Mouse (Mus musculus) bone marrow macrophage, adult 2 months (primary cell): ENCODE measurements around the gene Col9a3. TPM values are rescaled to one million over a fixed set of nuclear protein-coding genes. Genes with fewer than 3 reads are reported as not detected.

Experiments
- H3K27ac ChIP-seq: 2 replicates; pipeline ENCODE4 v1.5.1; 2012; ENCODE audit warnings: low read depth, low read length; ENCODE audit not compliant: insufficient read depth
- H3K4me1 ChIP-seq: 2 replicates; pipeline ENCODE4 v1.6.1; 2012; ENCODE audit warnings: low read length; ENCODE audit not compliant: control insufficient read depth, insufficient read depth
- H3K4me3 ChIP-seq: 2 replicates; pipeline ENCODE4 v1.5.1; 2012; ENCODE audit warnings: mild to moderate bottlenecking, low read length, moderate library complexity; ENCODE audit not compliant: insufficient read depth
- CTCF ChIP-seq: IDR thresholded peaks from 2 replicates; pipeline ENCODE4 v1.5.1; 2012; ENCODE audit warnings: low read depth, mild to moderate bottlenecking, low read length, moderate library complexity
- POLR2A ChIP-seq: IDR thresholded peaks from 2 replicates; pipeline ENCODE4 v1.6.1; 2012; ENCODE audit warnings: mild to moderate bottlenecking, low read depth, low read length, borderline replicate concordance
- polyA plus RNA-seq: library from polyadenylated mRNA; stranded (reverse); fragments of >200 nt; gene quantifications from 2 replicates; pipeline ENCODE4 v1.2.4, GENCODE M21; 2012; ENCODE audit not compliant: missing spikeins, insufficient read depth, insufficient read length

Col9a3 gene
- polyA plus RNA-seq, 1 experiment: 1.8 TPM

- Histone ChIP-seq H3K4me1 (peaks cover 25% of the 10 kb centered on the region), H3K4me3 (no peak overlapping the region), H3K27ac (no peak overlapping the region)
- TF ChIP-seq CTCF (peak; percentile 87), POLR2A (no peak)
These were observed 18.9 kb upstream of the Col9a3 start for GRCm38 (mm10) chr2:180578686-180579085.

GRCm38 (mm10) chr2:180581002-180581401, 16.6 kb upstream of the Col9a3 start, which contains the start of gene Mrgbp:
Gene Mrgbp (plus strand): TSS chr2:180581304.
- peaks cover 25% of the 10 kb centered on the region for H3K4me1 ChIP-seq
- peak within 1 kb of the TSS; percentile 28; the same call in 1 of the 2 replicates for H3K27ac ChIP-seq
- no peak for TF ChIP-seq CTCF
- no peak for TF ChIP-seq POLR2A
- peak within 1 kb of the TSS; percentile 2; the same call in 1 of the 2 replicates for H3K4me3 ChIP-seq

GRCm38 (mm10) chr2:180582481-180583153, 15.0 kb upstream of the Col9a3 start:
- H3K4me1 ChIP-seq: peaks cover 25% of the 10 kb centered on the region
- TF ChIP-seq POLR2A (no peak), CTCF (peak; percentile 53; the same call in 1 of the 2 replicates)
- peak overlapping the region; percentile 92 for H3K4me3 ChIP-seq
- H3K27ac ChIP-seq: no peak overlapping the region

- no peak for TF ChIP-seq CTCF
- no peak for TF ChIP-seq POLR2A
These were observed 14.5 kb upstream of the Col9a3 start for GRCm38 (mm10) chr2:180583154-180583507.

GRCm38 (mm10) chr2:180588736-180589122, 8.9 kb upstream of the Col9a3 start:
- peak overlapping the region; percentile 51; the same call in 1 of the 2 replicates for H3K27ac ChIP-seq
- peak overlapping the region; percentile 98 for H3K4me3 ChIP-seq
- H3K4me1 ChIP-seq: peaks cover 6% of the 10 kb centered on the region
- no peak for TF ChIP-seq CTCF
- TF ChIP-seq POLR2A: no peak

More at GRCm38 (mm10) chr2:180583154-180583507, 14.5 kb upstream of the Col9a3 start:
- H3K4me1 ChIP-seq: peaks cover 25% of the 10 kb centered on the region
- H3K4me3 ChIP-seq: peak overlapping the region; percentile 92
- no peak overlapping the region for H3K27ac ChIP-seq

GRCm38 (mm10) chr2:180589123-180589831, 8.3 kb upstream of the Col9a3 start, which contains the start of gene Ogfr:
Gene Ogfr (plus strand): TSS chr2:180589245.
- peaks cover 6% of the 10 kb centered on the region for H3K4me1 ChIP-seq
- peak within 1 kb of the TSS; percentile 98 for H3K4me3 ChIP-seq
- peak within 1 kb of the TSS; percentile 71 for H3K27ac ChIP-seq
- TF ChIP-seq CTCF (no peak), POLR2A (no peak)

- no peak overlapping the region for H3K27ac ChIP-seq
- TF ChIP-seq POLR2A (no peak), CTCF (no peak)
- no peak overlapping the region for H3K4me3 ChIP-seq
- no peaks in the 10 kb centered on the region for H3K4me1 ChIP-seq
These were observed 641 bp downstream of the Col9a3 start for GRCm38 (mm10) chr2:180598157-180598705.

- Histone ChIP-seq H3K4me1 (no peaks in the 10 kb centered on the region), H3K27ac (no peak overlapping the region), H3K4me3 (no peak overlapping the region)
- TF ChIP-seq CTCF (no peak), POLR2A (no peak)
These were observed 3.0 kb downstream of the Col9a3 start for GRCm38 (mm10) chr2:180600569-180601021.

- TF ChIP-seq CTCF: no peak
- TF ChIP-seq POLR2A: no peak
- Histone ChIP-seq H3K4me1 (no peaks in the 10 kb centered on the region), H3K4me3 (no peak overlapping the region), H3K27ac (no peak overlapping the region)
These were observed 7.2 kb downstream of the Col9a3 start for GRCm38 (mm10) chr2:180604781-180605180.
